Mouse (Mus musculus) heart, embryonic 13.5 days (tissue): ENCODE data around the gene Tnrc6b. TPM values are rescaled to one million over a fixed set of nuclear protein-coding genes. Genes with fewer than 3 reads are reported as not detected.

Experiments used
- ATAC-seq: fragments of 200-750 bp; cut with Nextera tagmentation; 2 replicates; pipeline ENCODE4 v1.8.0; 2017; ENCODE audit warnings: moderate TSS enrichment; ENCODE audit not compliant: insufficient number of reproducible peaks, low FRiP score, low TSS enrichment; ENCODE audit errors: extremely low read depth
- H3K27ac ChIP-seq: fragments of 300-500 bp; sonication (generic); replicated peaks from 2 replicates; pipeline ENCODE4 v1.5.1; 2015; ENCODE audit warnings: moderate library complexity, mild to moderate bottlenecking, inconsistent platforms
- H3K27me3 ChIP-seq: fragments of 300-500 bp; sonication (generic); replicated peaks from 2 replicates; pipeline ENCODE4 v1.6.1; 2015; ENCODE audit warnings: mild to moderate bottlenecking, inconsistent platforms
- H3K36me3 ChIP-seq: fragments of 300-500 bp; sonication (generic); 2 replicates; pipeline ENCODE4 v1.6.1; 2015; ENCODE audit warnings: mild to moderate bottlenecking, inconsistent platforms
- H3K4me1 ChIP-seq: fragments of 300-500 bp; sonication (generic); 2 replicates; pipeline ENCODE4 v1.6.1; 2015; ENCODE audit warnings: inconsistent platforms
- H3K4me2 ChIP-seq: fragments of 300-500 bp; sonication (generic); 2 replicates; pipeline ENCODE4 v1.6.1; 2015; ENCODE audit warnings: inconsistent platforms, mild to moderate bottlenecking, moderate library complexity
- H3K4me3 ChIP-seq: fragments of 300-500 bp; sonication (generic); 2 replicates; pipeline ENCODE4 v1.5.1; 2015; ENCODE audit warnings: moderate library complexity, mild to moderate bottlenecking, inconsistent platforms
- H3K9ac ChIP-seq: fragments of 300-500 bp; sonication (generic); 2 replicates; pipeline ENCODE4 v1.6.1; 2015; ENCODE audit warnings: inconsistent platforms, mild to moderate bottlenecking, moderate library complexity
- H3K9me3 ChIP-seq: fragments of 300-500 bp; sonication (generic); 2 replicates; pipeline ENCODE4 v1.6.1; 2016; ENCODE audit warnings: inconsistent platforms
- WGBS: fragments of 180-500 bp; shearing (Covaris S2); methylation state at CpG from one replicate; pipeline ENCODE4 v1.1.7; 2015; ENCODE audit warnings: mixed read lengths; 5-methylcytosine and 5-hydroxymethylcytosine counted together
- microRNA-seq: library from miRNA; unstranded; fragments of <30 nt; microRNA quantifications from one replicate; pipeline ENCODE4, GENCODE M21; 2016
- polyA plus RNA-seq: library from polyadenylated mRNA; unstranded; fragments of >200 nt; fragmentation: Nextera tagmentation; extraction: Ambion mirVana; gene quantifications from 2 replicates; pipeline ENCODE4 v1.2.1, GENCODE M21; 2015

Tnrc6b gene
- polyA plus RNA-seq, 1 experiment from 2014 or later, result 23.8 TPM

DNA sequence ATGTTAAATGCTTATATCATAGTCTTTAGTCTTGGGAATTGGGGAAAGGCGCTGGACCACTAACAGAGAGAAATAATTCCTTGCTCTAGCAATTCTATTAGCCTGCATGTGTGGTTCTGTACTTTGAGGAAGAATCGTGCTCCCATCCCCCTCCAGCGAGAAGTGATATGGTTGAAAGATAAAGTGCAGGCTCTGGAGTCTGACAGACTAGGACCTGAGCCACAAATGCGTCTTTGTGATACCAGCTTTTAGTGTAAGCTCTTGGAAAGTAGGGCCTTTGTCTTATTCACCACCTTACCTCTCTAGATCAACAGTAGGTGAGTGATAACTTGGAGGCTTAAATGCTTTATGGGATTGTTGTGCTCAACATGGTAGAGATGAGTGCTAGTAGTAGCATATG, 270.1 kb downstream of the Tnrc6b start:
- Histone ChIP-seq H3K4me2 (no peak overlapping the region), H3K36me3 (no peaks in the 10 kb centered on the region), H3K4me3 (no peak overlapping the region), H3K9ac (no peak overlapping the region), H3K27ac (no peak overlapping the region), H3K9me3 (no peaks in the 10 kb centered on the region), H3K4me1 (peaks cover 19% of the 10 kb centered on the region), H3K27me3 (no peaks in the 10 kb centered on the region)
- no peak for ATAC-seq
- 27% methylated on average over 4 of the region's 4 CpGs for WGBS

GRCm38 (mm10) chr15:80983264-80983663, 272.2 kb downstream of the Tnrc6b start:
- Histone ChIP-seq H3K36me3 (no peaks in the 10 kb centered on the region), H3K9ac (no peak overlapping the region), H3K4me2 (no peak overlapping the region), H3K27me3 (no peaks in the 10 kb centered on the region), H3K27ac (no peak overlapping the region), H3K4me3 (no peak overlapping the region), H3K4me1 (peaks cover 18% of the 10 kb centered on the region), H3K9me3 (no peaks in the 10 kb centered on the region)
- 81% methylated on average over 2 of the region's 2 CpGs for WGBS
- ATAC-seq, result no peak

- Histone ChIP-seq H3K9ac (no peak overlapping the region), H3K27me3 (no peaks in the 10 kb centered on the region), H3K27ac (no peak overlapping the region), H3K9me3 (no peaks in the 10 kb centered on the region), H3K4me2 (no peak overlapping the region), H3K36me3 (no peaks in the 10 kb centered on the region), H3K4me3 (no peak overlapping the region), H3K4me1 (no peaks in the 10 kb centered on the region)
- WGBS, result 25% methylated on average over 1 of the region's 1 CpGs
- no peak for ATAC-seq
Measured at GRCm38 (mm10) chr15:80988331-80988730, 277.2 kb downstream of the Tnrc6b start.

GRCm38 (mm10) chr15:80989712-80990111, 278.6 kb downstream of the Tnrc6b start:
- Histone ChIP-seq H3K4me1 (no peaks in the 10 kb centered on the region), H3K4me2 (no peak overlapping the region), H3K27me3 (no peaks in the 10 kb centered on the region), H3K27ac (no peak overlapping the region), H3K9me3 (no peaks in the 10 kb centered on the region), H3K9ac (no peak overlapping the region), H3K36me3 (no peaks in the 10 kb centered on the region), H3K4me3 (no peak overlapping the region)
- WGBS, result 55% methylated on average over 3 of the region's 3 CpGs
- no peak for ATAC-seq

Small RNA genes within 50 kb of the gene (microRNA-seq; reads per million reads assigned to microRNA genes)
- gene Mir5113, result 14.9 reads per million, percentile 31 among the genes with 10 or more reads in this experiment

Other genes with a start within 250 kb of the Tnrc6b start
- not detected in 2 replicates for gene Enthd1, start 146.2 kb upstream of the Tnrc6b start, polyA plus RNA-seq
- gene Grap2, start 138.7 kb upstream of the Tnrc6b start, polyA plus RNA-seq, result 4.9 and 8.8 TPM in 2 replicates
- 0.13 and 0.14 TPM in 2 replicates for gene Fam83f, start 39.5 kb upstream of the Tnrc6b start, polyA plus RNA-seq
- gene Adsl, start 237.2 kb downstream of the Tnrc6b start, polyA plus RNA-seq, result 144 and 153 TPM in 2 replicates